Mouse (Mus musculus) lung, embryonic 14.5 days (tissue): ENCODE data around the gene Best3. TPM values are rescaled to one million over a fixed set of nuclear protein-coding genes. Genes with fewer than 3 reads are reported as not detected.

Experiments used
- ATAC-seq: fragments of 200-750 bp; cut with Nextera tagmentation; 2 replicates; pipeline ENCODE4 v1.8.0; 2017; ENCODE audit warnings: mild to moderate bottlenecking, moderate TSS enrichment, moderate library complexity; ENCODE audit not compliant: insufficient read depth
- DNase-seq: peaks from one replicate; pipeline ENCODE4 v3.0.0-alpha.2; 2015
- H3K27ac ChIP-seq: fragments of 300-500 bp; sonication (generic); 2 replicates; pipeline ENCODE4 v1.5.1; 2014; ENCODE audit warnings: low read depth, mild to moderate bottlenecking, moderate library complexity
- H3K27me3 ChIP-seq: fragments of 300-500 bp; sonication (generic); 2 replicates; pipeline ENCODE4 v1.6.1; 2014; ENCODE audit warnings: low read length, control low read depth; ENCODE audit not compliant: insufficient read depth
- H3K36me3 ChIP-seq: fragments of 300-500 bp; sonication (generic); 2 replicates; pipeline ENCODE4 v1.6.1; 2014; ENCODE audit warnings: control low read depth; ENCODE audit not compliant: insufficient read depth
- H3K4me1 ChIP-seq: fragments of 300-500 bp; sonication (generic); 2 replicates; pipeline ENCODE4 v1.6.1; 2014; ENCODE audit warnings: antibody characterized with exemption, control low read depth; ENCODE audit not compliant: insufficient read depth
- H3K4me2 ChIP-seq: fragments of 300-500 bp; sonication (generic); 2 replicates; pipeline ENCODE4 v1.6.1; 2014; ENCODE audit warnings: mild to moderate bottlenecking
- H3K4me3 ChIP-seq: fragments of 300-500 bp; sonication (generic); 2 replicates; pipeline ENCODE4 v1.5.1; 2014; ENCODE audit warnings: low read depth, low read length
- H3K9ac ChIP-seq: fragments of 300-500 bp; sonication (generic); 2 replicates; pipeline ENCODE4 v1.6.1; 2014
- H3K9me3 ChIP-seq: fragments of 300-500 bp; sonication (generic); 2 replicates; pipeline ENCODE4 v1.6.1; 2016; ENCODE audit warnings: low read depth, low read length, control low read depth
- CTCF ChIP-seq: IDR thresholded peaks from 2 replicates; pipeline ENCODE4 v1.5.1; 2016; ENCODE audit warnings: antibody characterized with exemption, low read depth
- WGBS: fragments of 180-500 bp; shearing (Covaris S2); extraction: QIAGEN DNeasy Blood & Tissue Kit; methylation state at CpG from one replicate; pipeline ENCODE4 v1.1.7; 2014; 5-methylcytosine and 5-hydroxymethylcytosine counted together
- polyA plus RNA-seq: library from polyadenylated mRNA; unstranded; fragments of >200 nt; fragmentation: Nextera tagmentation; extraction: Ambion mirVana; gene quantifications from 2 replicates; pipeline ENCODE4 v1.2.1, GENCODE M21; 2014

Gene Best3
- polyA plus RNA-seq, 1 experiment from 2014 or later: 0.11 TPM

DNA sequence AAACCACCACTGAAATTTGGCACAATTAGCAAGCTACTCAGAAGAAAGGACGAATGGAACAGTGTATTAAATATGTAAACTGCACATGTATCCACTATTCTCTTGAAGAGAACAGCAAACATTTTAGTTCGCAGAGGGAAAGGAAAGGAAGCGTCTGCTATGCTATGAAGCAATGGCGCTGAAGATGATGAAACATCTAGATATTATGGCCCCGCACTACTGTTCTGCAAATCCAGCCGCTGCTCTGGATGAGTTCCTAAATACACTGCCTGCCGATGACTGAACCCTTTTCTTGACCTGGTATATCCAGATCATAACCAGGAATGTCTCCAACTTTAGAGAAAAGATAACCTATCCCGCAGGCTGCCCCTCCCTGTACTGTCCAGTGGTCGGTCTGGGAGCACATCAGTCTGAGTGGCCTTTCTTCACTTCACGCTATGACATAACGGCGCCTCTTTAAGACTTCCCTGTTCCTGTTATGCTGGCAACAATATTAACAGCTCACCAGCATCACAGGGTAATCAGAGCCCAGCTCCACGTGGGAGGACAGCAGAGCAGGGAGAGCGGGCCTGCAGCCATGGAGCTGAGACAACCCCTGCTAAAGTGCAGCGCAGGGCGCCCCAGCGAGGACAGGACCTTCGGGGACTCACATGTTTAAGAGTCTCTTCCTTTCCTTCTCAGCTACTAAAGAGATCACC is 86.2 kb downstream of the Best3 start:
- H3K4me3 ChIP-seq: no peak overlapping the region
- H3K9ac ChIP-seq: no peak overlapping the region
- DNase-seq: no peak
- H3K27ac ChIP-seq: no peak overlapping the region
- 78% methylated on average over 18 of the region's 18 CpGs for WGBS
- H3K4me1 ChIP-seq: no peaks in the 10 kb centered on the region
- no peak for ATAC-seq
- no peaks in the 10 kb centered on the region for H3K27me3 ChIP-seq
- H3K9me3 ChIP-seq: no peaks in the 10 kb centered on the region
- no peak overlapping the region for H3K4me2 ChIP-seq
- TF ChIP-seq CTCF: no peak
- H3K36me3 ChIP-seq: peaks cover 66% of the 10 kb centered on the region

- Histone ChIP-seq H3K4me1 (no peaks in the 10 kb centered on the region), H3K36me3 (peaks cover 74% of the 10 kb centered on the region), H3K9me3 (no peaks in the 10 kb centered on the region), H3K9ac (no peak overlapping the region), H3K27me3 (no peaks in the 10 kb centered on the region), H3K4me2 (no peak overlapping the region), H3K27ac (no peak overlapping the region), H3K4me3 (no peak overlapping the region)
- no peak for TF ChIP-seq CTCF
- no peak for DNase-seq
- 58% methylated on average over 7 of the region's 7 CpGs for WGBS
- no peak for ATAC-seq
These were observed 87.1 kb downstream of the Best3 start for GRCm38 (mm10) chr10:117073176-117073575.

Other genes starting within 250 kb of the Best3 start
- gene Myrfl, start 89.4 kb upstream of the Best3 start, polyA plus RNA-seq: 0.09 TPM in 1 of 2 replicates, not detected in the other
- gene Rab3ip, start 35.5 kb upstream of the Best3 start, polyA plus RNA-seq: 30.1 TPM in 2 replicates
- gene Gm10271, start 13.7 kb upstream of the Best3 start, polyA plus RNA-seq: not detected in 2 replicates
- 0.17 and 0.47 TPM in 2 replicates for gene Lrrc10, start 59.0 kb downstream of the Best3 start, polyA plus RNA-seq
- 274 and 283 TPM in 2 replicates for gene Cct2, start 77.5 kb downstream of the Best3 start, polyA plus RNA-seq
- 26.4 and 27.8 TPM in 2 replicates for gene Frs2, start 162.2 kb downstream of the Best3 start, polyA plus RNA-seq
- gene Yeats4, start 238.2 kb downstream of the Best3 start, polyA plus RNA-seq: 73.0 and 74.9 TPM in 2 replicates